Mouse (Mus musculus) testis, postnatal 10 days (tissue): ENCODE measurements around the gene 4933430I17Rik.
A peak's percentile ranks its signal among the peaks of the same experiment; 100 is the strongest.

Experiments used
- DNase-seq: peaks from one replicate; pipeline ENCODE4 v3.0.0; 2021; ENCODE audit warnings: low spot score

Gene 4933430I17Rik

DNA sequence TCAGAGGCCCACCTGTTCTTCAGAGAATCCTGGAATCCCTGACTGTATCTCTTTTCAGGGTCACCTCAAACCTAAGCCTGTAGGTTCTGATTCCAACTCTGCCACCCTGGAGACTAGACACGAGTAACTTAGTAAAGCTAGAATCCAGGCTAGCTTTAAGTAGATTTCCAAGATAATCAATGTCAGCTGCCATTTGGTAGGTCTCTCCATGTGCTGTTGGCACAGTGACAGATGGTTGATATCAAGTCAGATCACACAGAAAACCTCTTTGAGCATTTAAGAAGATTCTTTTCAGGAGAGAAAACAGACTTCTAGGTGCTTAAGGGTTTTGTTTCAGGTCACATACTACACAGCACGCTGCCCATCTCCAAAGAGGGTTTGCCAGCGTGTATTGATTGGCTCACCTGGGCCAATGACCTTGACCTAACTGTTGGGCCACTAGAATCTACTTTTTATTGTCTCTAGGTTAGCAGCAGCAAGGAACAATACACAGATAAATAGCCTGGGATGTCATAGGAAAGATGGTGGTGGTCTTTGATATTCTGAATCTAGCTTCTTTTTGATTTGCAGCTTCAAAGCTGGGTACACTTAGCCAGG is 21.7 kb upstream of the 4933430I17Rik start, which contains the start of gene Hdhd3:
TSS of gene Hdhd3 (minus strand) at position 94 of the 597 bp plus-strand sequence.
- DNase-seq = no peak

DNA sequence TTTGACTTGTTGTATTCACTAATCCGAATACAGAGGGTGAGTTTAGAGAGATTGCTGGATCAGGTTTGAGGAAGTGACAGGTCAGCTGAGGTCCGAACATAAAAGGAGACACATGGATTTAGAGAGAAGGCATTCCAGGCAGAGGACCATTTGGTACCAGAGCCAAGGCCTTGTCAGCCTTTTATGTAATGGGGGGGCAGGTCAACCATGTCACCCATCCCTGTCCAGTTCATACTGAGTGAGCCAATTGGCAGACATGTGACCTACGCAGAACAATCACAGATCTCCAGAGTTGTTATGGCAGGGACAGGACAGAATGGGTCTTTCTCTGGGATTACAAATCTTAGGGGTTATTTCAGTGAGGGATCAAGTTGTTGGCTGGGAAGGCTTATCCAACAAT is 19.2 kb upstream of the 4933430I17Rik start:
- no peak for DNase-seq

DNA sequence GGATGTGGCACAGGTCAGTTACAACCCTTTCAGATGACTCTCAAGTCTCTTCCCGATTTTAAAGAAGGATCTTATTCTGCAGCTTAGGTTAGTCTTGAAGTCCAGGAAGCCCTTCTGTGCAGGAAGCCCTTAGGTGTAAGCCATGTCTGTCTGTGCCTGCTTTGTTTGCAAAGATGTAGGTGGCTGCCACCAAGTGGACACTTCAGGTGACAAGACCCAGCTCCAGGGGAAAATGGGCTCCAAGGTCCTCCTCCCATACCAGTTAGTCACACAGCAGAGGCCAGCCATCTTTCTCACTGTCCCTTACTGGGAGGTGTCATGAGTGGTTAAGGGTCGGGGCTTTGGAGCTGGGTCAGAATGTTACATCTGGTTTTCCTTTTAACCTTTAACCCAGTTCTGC is 18.4 kb upstream of the 4933430I17Rik start:
- no peak for DNase-seq

DNA sequence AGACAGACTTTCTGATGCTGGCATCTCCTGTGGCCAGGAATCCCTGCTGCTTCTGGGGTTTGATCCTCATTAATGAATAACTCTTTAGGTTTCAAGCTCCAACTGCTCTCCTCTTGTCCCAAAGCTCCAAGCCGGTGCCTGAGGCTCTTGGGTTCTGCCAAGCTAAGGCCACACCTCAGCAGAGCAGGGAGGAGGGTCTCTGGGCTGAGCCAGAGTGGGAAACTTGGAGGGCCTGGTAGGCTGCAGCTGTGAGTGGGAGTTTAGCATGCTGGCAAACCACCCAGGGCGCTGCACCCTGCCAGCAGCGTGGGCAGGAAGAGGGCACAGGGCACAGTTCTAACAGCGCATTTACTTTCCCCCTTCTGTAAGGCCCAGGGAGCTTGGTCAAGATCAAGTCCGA is 16.3 kb upstream of the 4933430I17Rik start:
- DNase-seq = no peak

DNA sequence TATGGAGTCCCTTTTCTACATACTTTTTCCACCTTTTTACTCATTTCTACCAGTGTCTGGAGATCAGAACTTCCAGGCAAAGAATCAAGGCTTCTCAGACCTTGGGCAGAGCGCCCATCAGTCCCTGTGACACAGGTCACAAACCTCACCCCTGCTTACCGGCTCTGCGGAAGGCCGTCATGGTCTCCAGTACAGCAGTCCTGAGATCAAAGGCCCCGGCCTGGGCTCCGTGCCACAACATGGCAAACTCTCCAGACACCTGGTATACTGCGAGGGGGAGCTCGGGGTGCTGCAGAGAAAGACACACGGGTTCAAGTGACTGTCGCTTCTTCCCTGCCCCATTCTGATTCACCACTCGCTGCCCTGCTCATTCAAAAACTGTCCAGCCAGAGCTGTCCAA is 15.2 kb upstream of the 4933430I17Rik start:
- DNase-seq = peak; percentile 82

DNA sequence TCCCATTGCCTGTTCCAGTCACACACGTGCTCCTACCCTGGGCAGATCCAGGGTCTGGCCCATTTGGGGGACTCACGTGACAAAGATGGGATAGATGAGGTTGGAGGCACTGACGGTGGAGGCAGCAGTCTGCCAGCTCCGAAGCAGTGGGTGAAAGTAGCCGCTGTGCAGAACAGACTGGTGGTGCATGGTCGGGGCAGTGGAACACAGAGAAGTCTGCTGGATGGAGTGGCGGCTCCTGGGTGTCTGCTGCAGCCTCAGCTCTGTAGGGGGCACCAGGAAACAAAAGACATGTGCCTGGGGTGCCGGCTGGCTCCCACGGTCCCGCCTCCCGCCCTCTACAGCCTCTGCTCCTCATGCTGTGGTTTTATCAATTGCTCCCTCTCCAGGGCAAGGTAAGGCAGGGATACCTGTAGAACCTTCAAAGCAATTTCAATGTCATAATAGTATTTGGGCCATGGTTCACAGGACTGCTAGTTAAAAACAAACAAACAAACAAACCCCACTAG is 11.1 kb upstream of the 4933430I17Rik start:
- no peak for DNase-seq

DNA sequence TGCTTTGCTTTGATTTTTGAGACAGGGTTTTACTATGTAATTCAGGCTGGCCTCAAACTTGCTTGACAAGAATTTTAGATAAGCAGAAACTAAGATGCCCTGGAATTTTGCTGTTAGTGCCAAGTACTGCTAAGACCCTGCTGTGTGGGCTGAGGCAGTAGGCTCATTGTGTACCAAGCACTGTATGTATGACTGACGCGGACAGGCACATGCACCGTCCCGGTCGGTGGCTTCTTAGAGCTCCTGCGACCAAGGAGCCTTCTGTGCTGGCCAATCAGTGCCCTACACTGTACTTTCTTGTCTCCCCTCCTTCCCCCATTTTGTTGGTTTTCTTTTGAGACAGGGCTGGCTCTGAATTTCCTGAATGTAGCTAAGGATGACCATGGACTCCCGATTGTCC is 10.2 kb upstream of the 4933430I17Rik start:
- DNase-seq = no peak

DNA sequence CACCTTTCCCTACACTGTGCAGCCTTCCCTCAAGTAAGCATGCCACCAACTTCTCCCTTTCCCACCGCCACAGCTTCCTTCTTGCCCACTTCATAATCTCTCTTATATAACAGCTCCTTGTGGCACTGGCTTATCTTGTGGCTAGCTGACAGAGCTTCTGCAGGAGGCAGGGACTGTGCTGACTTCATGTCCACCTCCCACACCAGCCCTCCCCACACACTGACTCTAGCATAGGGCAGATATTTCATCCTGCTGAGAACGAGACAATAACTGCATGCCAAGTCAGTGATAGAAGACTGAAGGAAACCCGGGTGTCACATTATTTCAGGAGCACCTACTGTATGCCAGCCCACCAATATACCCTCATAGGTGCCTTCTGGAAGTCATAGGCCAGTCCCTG is 9.7 kb upstream of the 4933430I17Rik start:
- DNase-seq = no peak

DNA sequence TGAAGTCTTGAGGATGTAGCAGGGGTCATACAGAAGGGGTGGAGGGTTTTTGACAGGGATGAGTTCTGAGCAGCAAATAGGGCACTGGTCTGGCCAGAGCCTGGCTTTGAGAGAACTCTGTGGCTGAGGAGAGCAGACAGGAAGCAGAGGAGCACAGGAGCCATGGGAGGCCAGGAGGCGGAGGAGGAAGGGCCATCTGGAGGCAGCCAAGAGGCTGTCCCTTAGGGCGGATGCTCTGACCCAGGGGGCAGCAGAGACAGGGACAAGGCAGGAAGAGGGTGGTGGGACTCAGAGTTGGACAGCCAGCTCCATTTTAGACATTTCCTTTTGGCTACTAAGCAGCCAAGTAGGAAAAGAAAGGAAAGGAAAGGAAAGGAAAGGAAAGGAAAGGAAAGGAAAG is 9.1 kb upstream of the 4933430I17Rik start:
- DNase-seq = no peak

DNA sequence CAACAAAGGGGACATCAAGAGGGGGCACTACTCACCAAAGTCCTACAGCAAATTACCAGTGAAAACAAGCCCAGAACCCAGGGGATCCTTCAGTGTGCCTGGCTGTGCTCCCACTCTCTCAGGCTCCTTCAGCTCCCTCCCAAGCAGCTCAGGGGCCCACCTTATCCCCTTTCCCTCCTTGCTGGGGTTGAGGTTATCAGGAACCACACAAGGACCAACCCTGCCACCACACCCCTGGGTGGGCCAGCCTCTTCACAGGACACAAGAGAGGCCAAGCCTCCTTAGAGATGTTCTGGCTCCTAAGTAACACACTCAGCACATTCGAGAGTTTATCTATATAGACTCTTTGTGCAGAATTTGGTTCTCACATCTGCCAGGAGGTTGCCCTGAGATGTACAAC is 8.6 kb upstream of the 4933430I17Rik start:
- DNase-seq = no peak

DNA sequence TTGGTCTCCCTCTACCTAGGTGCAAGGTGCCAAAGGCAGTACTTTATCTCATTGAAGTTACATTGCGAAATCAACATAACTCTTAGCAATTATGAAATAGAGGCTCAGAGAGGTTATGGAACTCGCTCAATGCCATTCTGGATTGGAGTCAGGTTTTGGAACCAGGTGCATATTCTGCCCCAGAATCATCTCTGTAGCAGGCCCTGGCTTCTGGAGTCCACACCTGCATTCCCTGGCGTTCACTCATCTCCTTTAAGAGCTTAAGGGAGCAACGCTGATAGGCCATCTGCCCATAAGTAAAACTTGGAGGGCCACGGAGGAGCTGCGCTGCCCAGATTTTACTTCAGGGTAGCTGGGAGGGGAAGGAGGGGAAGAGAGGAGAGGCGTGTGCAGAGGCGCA is 8.1 kb upstream of the 4933430I17Rik start:
- DNase-seq = no peak

DNA sequence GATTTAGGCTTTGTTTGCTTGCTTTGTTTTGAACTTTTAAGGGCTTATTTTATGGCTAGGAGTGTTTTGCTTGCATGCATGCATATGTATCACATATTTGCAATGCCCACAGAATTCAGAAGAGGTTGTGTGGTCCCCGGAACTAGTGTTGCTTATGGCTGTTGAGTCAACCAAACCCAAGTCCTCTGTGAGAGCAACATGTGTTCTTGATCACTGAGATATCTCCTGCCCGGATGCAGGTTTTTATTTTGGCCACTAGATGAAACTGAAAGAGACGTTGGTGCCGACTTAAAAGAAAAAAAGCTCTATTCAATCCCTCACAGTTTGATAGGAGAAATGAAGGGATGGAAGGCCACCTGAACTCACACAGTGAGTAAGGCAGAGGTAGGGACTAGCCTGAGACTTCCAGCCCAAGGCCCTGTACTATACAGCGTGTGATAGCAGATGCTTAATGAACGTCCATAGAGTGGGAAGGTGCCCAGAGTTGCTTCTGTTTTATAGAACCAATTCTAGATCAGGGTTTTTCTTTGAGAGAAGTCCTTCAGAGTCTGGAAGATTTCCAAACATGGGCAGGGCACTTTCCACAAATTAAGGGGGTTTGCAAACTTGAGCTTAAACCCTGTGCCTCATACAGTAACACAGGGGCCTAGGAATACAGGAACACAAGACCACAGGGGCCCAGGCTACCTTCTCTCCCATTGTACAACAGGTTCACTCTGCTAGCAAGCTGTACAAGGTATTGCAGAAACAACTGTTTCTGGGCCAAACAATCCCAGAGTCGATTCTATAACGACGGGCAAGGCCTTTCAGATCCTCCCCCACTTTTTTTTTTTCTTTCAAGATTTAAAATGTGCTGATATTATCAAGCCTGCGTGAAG is 7.4 kb upstream of the 4933430I17Rik start:
- DNase-seq = no peak

DNA sequence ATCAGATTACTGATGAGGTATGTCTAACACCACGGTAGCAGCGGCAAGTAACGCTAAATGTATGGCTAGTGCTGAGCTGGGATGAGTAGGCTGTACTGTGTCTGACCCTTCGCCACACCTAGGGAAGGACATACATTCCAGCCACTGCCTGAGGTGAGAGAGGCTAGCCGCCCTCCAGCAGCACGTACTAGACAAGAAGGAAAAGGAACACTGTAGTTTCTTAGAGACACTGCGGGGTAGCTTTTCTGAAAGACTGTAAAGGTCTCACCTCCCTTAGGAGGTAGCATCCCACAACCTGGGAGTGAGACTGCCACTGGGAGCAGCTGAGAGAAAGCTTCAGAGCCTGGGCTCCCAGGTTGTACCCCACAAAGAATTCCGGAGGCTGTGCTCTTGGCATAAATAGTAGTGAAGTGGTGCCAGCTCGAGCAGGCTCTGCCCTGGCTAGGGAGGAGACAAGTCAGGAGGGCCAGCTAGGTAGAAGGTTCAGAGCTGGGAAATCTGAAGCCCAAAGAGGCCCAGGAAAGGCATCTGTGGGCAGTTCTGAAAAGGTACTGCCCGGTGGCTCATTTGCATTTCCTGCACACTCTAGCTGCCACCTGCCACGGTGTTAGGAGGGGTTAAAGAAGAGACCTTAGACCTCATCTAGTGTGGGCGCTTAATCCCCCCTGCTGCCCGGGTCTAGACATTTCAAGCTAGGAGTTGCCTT is 6.6 kb upstream of the 4933430I17Rik start:
- DNase-seq = no peak

DNA sequence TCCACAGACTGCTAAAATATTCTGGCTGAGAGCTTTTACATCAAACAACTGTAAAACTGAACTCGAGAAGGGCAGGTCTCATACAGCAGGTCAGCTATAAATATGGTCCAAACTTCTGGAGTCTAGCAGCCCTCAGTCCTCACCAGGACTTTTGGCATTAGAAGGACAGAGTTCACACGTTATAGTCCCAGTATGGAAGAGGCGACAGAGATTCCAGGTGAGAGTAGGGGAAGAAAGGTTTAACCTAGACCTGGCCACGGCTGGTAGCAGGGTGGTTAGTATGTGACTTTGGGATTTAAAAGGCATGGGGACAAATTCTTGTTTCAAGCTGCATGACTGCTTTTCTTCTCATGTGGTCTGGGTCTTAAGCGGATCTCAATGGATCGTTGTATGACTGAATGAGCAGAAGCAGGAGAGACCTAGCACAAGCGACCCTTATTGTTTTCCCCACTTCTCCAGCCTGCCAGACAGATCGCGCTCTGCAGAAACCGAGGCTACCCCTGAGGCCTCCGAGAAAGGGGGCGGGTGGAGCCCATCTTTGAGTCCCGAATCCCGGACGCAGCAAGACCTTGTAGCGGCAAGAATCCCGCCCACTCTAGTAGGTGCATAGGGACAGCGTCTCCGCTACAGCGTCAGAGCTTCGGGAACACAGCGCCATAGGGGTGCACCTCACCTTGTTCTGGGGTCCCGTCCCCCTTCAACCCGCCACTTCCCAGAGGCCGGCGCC is 5.9 kb upstream of the 4933430I17Rik start:
- DNase-seq = no peak

DNA sequence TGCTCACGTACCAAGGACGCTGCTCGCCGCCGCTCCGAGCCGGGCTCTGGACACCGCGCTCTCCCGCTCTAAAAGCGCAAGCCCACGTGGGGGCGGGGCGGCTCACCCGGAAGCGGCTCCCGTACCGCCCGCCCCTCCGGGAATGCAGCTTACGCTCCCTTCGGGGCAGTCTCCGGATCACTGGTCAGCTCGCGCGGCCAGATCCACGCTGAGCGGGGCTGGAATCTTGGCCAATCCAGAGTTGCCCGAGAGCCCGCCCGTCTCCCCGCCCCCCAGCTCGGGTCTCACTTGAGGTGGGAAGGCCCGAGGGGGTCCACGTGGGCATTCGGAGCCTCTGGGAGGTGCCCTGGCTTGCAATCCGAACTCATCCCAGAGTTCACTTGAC is 5.3 kb upstream of the 4933430I17Rik start, which contains the start of gene Alad:
TSS of gene Alad (minus strand) at position 70 of the 385 bp plus-strand sequence.
- peak; percentile 94 for DNase-seq

DNA sequence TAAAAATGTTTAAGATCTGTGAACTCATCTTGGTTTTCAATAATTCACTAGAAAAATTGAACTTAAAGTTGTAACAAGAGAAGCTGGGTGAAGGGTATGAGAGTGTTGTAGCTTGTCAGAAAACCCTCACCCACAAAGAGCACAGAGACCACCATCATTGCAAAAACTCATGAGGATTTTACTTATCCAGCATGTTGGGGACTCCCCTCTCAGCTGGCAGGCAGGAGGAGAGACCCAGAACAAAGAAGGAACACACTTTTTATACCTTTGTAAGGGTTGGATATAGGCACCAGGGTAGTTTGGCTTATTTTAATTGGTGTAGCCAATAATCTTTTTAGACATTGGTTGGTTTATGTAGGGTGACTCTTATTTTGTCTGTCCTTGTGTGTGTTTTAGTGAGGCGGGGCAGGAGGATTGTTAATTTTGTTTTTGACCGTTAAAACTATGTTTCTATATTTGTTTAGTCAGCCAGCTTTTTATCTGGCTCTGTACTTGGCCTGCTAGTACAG is 4.2 kb upstream of the 4933430I17Rik start:
- no peak for DNase-seq

DNA sequence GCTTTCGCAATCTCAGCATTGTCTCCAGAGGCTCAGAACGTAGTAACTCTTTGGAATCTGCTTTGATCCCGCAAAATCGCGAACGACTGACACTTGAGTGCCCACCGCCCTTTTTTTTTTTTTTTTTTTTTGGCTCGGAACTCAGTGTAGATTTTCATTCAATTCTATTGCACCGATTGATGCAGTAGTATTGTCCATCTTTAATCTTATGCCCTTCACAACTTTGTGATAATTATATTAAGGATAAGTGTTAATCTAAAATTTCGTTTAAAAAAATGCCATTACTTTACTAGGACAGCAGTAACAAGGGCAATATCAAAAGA is 281 bp downstream of the 4933430I17Rik start:
- no peak for DNase-seq

DNA sequence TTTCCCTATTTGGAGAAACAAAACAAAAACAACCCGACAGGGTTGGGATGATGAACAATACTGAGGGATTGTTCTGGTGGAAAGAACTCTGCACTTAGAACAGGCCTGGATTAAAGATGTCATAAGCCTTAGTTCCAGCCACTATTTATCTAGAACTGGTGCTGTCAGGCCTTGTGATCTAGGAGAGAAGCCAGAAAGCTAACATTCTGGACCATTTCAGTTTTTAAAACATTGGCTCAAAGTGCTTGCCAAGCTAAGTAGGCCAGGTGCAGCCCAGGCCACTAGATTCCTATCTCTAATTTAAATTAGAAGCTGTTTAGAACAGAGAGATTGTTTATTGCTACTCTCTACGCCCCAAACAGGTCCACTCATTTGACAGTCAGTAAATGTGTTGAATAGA is 1.1 kb downstream of the 4933430I17Rik start:
- DNase-seq = no peak

DNA sequence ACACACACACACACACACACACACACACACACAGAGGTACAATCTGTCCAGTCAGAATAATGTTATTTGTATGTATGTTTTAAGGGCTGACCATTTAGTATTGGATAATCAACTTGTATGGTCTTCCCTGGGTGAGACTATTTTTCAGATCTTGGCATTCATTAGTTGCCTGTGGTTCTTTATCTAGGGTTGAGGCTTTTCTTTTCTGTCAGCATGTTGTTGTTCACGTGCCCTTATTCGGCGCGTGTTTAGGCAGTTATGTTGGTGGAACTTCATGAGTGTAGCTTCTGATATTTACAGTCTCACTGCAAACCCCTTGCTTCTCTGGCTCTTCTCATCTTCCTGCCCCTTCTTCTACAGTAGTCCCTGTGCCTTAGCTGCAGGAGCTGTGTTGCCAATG is 2.5 kb downstream of the 4933430I17Rik start:
- DNase-seq = no peak

DNA sequence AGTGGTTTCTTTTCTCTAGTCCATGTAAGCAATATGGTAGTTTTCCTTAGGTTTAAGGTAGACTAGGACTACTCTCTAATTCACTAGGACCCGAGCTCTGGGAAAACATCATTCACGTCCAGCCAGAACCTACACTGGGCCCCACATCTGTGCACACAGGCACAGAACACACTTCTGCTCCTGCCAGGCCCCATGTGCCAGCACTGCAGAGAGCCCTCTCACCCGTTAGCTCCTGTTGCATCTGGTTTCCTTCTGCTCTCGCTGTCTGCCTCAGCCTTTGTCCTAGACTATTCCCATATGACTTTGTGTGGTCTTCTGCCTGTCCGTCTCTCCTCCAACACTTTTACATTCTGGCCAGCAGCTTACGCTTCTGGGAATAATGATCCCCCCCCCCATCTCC is 8.6 kb downstream of the 4933430I17Rik start:
- no peak for DNase-seq

DNA sequence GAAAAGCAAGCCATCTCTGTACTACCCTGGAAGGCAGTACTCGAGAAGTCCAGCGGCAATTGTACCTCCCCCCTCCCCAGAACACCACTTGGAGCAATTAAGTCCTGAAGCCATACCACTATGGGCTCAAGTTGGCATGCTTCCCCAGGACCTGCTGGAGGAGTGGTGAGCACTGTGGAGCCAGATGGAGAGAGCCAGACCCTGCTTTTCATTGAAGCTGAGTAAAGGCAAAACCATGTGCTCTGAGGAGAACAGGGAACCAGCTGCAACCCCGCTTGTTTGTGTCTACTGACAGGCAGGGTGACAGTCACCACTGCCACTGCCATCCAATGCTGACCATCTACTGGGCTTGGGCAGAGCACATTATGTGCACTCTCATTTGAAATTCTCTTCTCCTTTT is 16.6 kb downstream of the 4933430I17Rik start:
- DNase-seq = no peak

DNA sequence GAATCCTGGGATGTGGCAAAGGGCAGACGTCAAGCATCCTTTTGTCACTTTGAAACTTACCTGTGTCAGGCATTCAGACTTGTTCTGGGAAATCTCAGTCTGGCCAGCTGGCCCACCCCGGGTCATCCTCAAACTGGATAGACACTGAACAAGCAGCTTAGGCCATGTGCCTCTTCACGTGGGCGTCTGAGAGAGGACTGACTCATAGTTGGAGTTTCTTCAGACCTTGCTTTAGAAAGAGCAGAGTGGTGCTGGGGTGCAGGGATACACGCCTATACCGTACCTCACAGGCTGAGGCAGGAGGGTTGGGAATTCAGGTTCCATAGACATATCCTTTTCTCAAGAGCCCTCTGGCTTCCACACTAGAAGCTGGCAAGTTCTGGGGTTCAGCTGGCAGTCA is 18.6 kb downstream of the 4933430I17Rik start:
- DNase-seq = no peak
